Mouse (Mus musculus): ENCODE data around the gene Ptprd. TPM values are rescaled to one million over a fixed set of nuclear protein-coding genes. Genes with fewer than 3 reads are reported as not detected.
"Not testable (repeated sequence)": the region's sequence is repeated elsewhere in the genome, so short reads cannot be mapped to it uniquely, and the experiment has no call there.

Gene Ptprd
- polyA plus RNA-seq, 1 experiment from 2014 or later, result 10.4 TPM

GRCm38 (mm10) chr4:77889489-77889888 lies 322.3 kb downstream of the Ptprd start:
- no peak overlapping the region for H3K9ac ChIP-seq
- H3K27ac ChIP-seq (replicated peaks), result no peak overlapping the region
- WGBS, result 72% methylated on average over 4 of the region's 4 CpGs
- H3K27me3 ChIP-seq (replicated peaks), result no peaks in the 10 kb centered on the region
- no peaks in the 10 kb centered on the region for H3K9me3 ChIP-seq
- no peak overlapping the region for H3K4me3 ChIP-seq
- no peaks in the 10 kb centered on the region for H3K36me3 ChIP-seq
- 0 out of 2 replicates have a peak, but pooled peaks cover 5% of the 10 kb centered on the region for H3K4me1 ChIP-seq
- no peak overlapping the region for H3K4me2 ChIP-seq
- ATAC-seq (ENCODE audit: extremely low read depth, insufficient number of reproducible peaks, low FRiP score, low TSS enrichment), result no peak

- WGBS, result 59% methylated on average over 2 of the region's 2 CpGs
- Histone ChIP-seq H3K4me2 (no peak overlapping the region), H3K4me3 (no peak overlapping the region), H3K27me3 (replicated peaks) (no peaks in the 10 kb centered on the region), H3K4me1 (no peaks in the 10 kb centered on the region), H3K27ac (replicated peaks) (no peak overlapping the region), H3K9me3 (no peaks in the 10 kb centered on the region), H3K9ac (no peak overlapping the region), H3K36me3 (no peaks in the 10 kb centered on the region)
- no peak for ATAC-seq (ENCODE audit: extremely low read depth, insufficient number of reproducible peaks, low FRiP score, low TSS enrichment)
Observed at GRCm38 (mm10) chr4:77880213-77880612, 331.5 kb downstream of the Ptprd start.

GRCm38 (mm10) chr4:77861269-77861668 lies 350.5 kb downstream of the Ptprd start:
- 68% methylated on average over 5 of the region's 5 CpGs for WGBS
- no peak for ATAC-seq (ENCODE audit: extremely low read depth, insufficient number of reproducible peaks, low FRiP score, low TSS enrichment)
- Histone ChIP-seq H3K36me3 (no peaks in the 10 kb centered on the region), H3K9ac (no peak overlapping the region), H3K4me2 (no peak overlapping the region), H3K27ac (replicated peaks) (no peak overlapping the region), H3K4me1 (no peaks in the 10 kb centered on the region), H3K27me3 (replicated peaks) (no peaks in the 10 kb centered on the region), H3K4me3 (no peak overlapping the region), H3K9me3 (no peaks in the 10 kb centered on the region)

- ATAC-seq (ENCODE audit: extremely low read depth, insufficient number of reproducible peaks, low FRiP score, low TSS enrichment); H3K4me2 ChIP-seq; H3K4me3 ChIP-seq; H3K27me3 ChIP-seq (replicated peaks); H3K9ac ChIP-seq; H3K27ac ChIP-seq (replicated peaks); H3K4me1 ChIP-seq; H3K36me3 ChIP-seq; H3K9me3 ChIP-seq: not testable (repeated sequence)
- WGBS, result 19% methylated on average over 1 of the region's 1 CpGs
Observed at GRCm38 (mm10) chr4:77797391-77797790, 414.4 kb downstream of the Ptprd start.

GRCm38 (mm10) chr4:77777237-77777636 lies 434.5 kb downstream of the Ptprd start:
- H3K9ac ChIP-seq, result no peak overlapping the region
- no peaks in the 10 kb centered on the region for H3K27me3 ChIP-seq (replicated peaks)
- WGBS, result 69% methylated on average over 2 of the region's 2 CpGs
- no peaks in the 10 kb centered on the region for H3K9me3 ChIP-seq
- H3K27ac ChIP-seq (replicated peaks), result no peak overlapping the region
- ATAC-seq (ENCODE audit: extremely low read depth, insufficient number of reproducible peaks, low FRiP score, low TSS enrichment), result no peak
- no peak overlapping the region for H3K4me2 ChIP-seq
- no peak overlapping the region for H3K4me3 ChIP-seq
- no peaks in the 10 kb centered on the region for H3K4me1 ChIP-seq
- H3K36me3 ChIP-seq, result no peaks in the 10 kb centered on the region

- Histone ChIP-seq H3K9me3 (no peaks in the 10 kb centered on the region), H3K9ac (no peak overlapping the region), H3K4me3 (no peak overlapping the region), H3K4me1 (peaks cover 5% of the 10 kb centered on the region; the same call in 1 of the 2 replicates), H3K36me3 (no peaks in the 10 kb centered on the region), H3K27ac (replicated peaks) (no peak overlapping the region), H3K4me2 (no peak overlapping the region), H3K27me3 (replicated peaks) (no peaks in the 10 kb centered on the region)
- WGBS, result 19% methylated on average over 1 of the region's 1 CpGs
- no peak for ATAC-seq (ENCODE audit: extremely low read depth, insufficient number of reproducible peaks, low FRiP score, low TSS enrichment)
Observed at GRCm38 (mm10) chr4:77763790-77764189, 448.0 kb downstream of the Ptprd start.

- 39% methylated on average over 2 of the region's 2 CpGs for WGBS
- ATAC-seq (ENCODE audit: extremely low read depth, insufficient number of reproducible peaks, low FRiP score, low TSS enrichment), result peak; percentile 77; the same call in 1 of the 2 replicates
- Histone ChIP-seq H3K9ac (no peak overlapping the region), H3K36me3 (no peaks in the 10 kb centered on the region), H3K4me1 (peaks cover 8% of the 10 kb centered on the region; the same call in 1 of the 2 replicates), H3K4me2 (peak overlapping the region; percentile 39; the same call in 1 of the 2 replicates), H3K27me3 (replicated peaks) (no peaks in the 10 kb centered on the region), H3K4me3 (no peak overlapping the region), H3K9me3 (0 out of 2 replicates have a peak, but pooled peaks cover 3% of the 10 kb centered on the region), H3K27ac (replicated peaks) (peak overlapping the region; percentile 67)
Observed at GRCm38 (mm10) chr4:77743391-77743790, 468.4 kb downstream of the Ptprd start.

GRCm38 (mm10) chr4:77721908-77722307 lies 489.9 kb downstream of the Ptprd start:
- no peak for ATAC-seq (ENCODE audit: extremely low read depth, insufficient number of reproducible peaks, low FRiP score, low TSS enrichment)
- Histone ChIP-seq H3K9me3 (no peaks in the 10 kb centered on the region), H3K27me3 (replicated peaks) (no peaks in the 10 kb centered on the region), H3K4me3 (no peak overlapping the region), H3K9ac (no peak overlapping the region), H3K36me3 (no peaks in the 10 kb centered on the region), H3K27ac (replicated peaks) (no peak overlapping the region), H3K4me2 (no peak overlapping the region), H3K4me1 (no peaks in the 10 kb centered on the region)
- 52% methylated on average over 6 of the region's 6 CpGs for WGBS

- Histone ChIP-seq H3K9me3 (no peaks in the 10 kb centered on the region), H3K36me3 (no peaks in the 10 kb centered on the region), H3K27me3 (replicated peaks) (no peaks in the 10 kb centered on the region), H3K9ac (no peak overlapping the region), H3K4me2 (no peak overlapping the region), H3K4me1 (no peaks in the 10 kb centered on the region), H3K27ac (replicated peaks) (no peak overlapping the region), H3K4me3 (no peak overlapping the region)
- no peak for ATAC-seq (ENCODE audit: extremely low read depth, insufficient number of reproducible peaks, low FRiP score, low TSS enrichment)
- WGBS, result 51% methylated on average over 2 of the region's 2 CpGs
Observed at GRCm38 (mm10) chr4:77717792-77718191, 494.0 kb downstream of the Ptprd start.

GRCm38 (mm10) chr4:77710231-77710630 lies 501.5 kb downstream of the Ptprd start:
- H3K27ac ChIP-seq (replicated peaks), result no peak overlapping the region
- no peaks in the 10 kb centered on the region for H3K36me3 ChIP-seq
- WGBS, result 77% methylated on average over 2 of the region's 2 CpGs
- no peaks in the 10 kb centered on the region for H3K4me1 ChIP-seq
- H3K4me3 ChIP-seq, result no peak overlapping the region
- no peak overlapping the region for H3K4me2 ChIP-seq
- no peaks in the 10 kb centered on the region for H3K27me3 ChIP-seq (replicated peaks)
- H3K9ac ChIP-seq, result no peak overlapping the region
- no peaks in the 10 kb centered on the region for H3K9me3 ChIP-seq
- no peak for ATAC-seq (ENCODE audit: extremely low read depth, insufficient number of reproducible peaks, low FRiP score, low TSS enrichment)

GRCm38 (mm10) chr4:77698294-77698693 lies 513.5 kb downstream of the Ptprd start:
- Histone ChIP-seq H3K4me1 (no peaks in the 10 kb centered on the region), H3K9me3 (no peaks in the 10 kb centered on the region), H3K4me3 (no peak overlapping the region), H3K36me3 (no peaks in the 10 kb centered on the region), H3K27ac (replicated peaks) (no peak overlapping the region), H3K4me2 (no peak overlapping the region), H3K9ac (no peak overlapping the region), H3K27me3 (replicated peaks) (no peaks in the 10 kb centered on the region)
- no peak for ATAC-seq (ENCODE audit: extremely low read depth, insufficient number of reproducible peaks, low FRiP score, low TSS enrichment)
- WGBS, result 55% methylated on average over 2 of the region's 2 CpGs

GRCm38 (mm10) chr4:77675798-77676197 lies 536.0 kb downstream of the Ptprd start:
- Histone ChIP-seq H3K4me3 (no peak overlapping the region), H3K4me1 (no peaks in the 10 kb centered on the region), H3K27ac (replicated peaks) (no peak overlapping the region), H3K27me3 (replicated peaks) (no peaks in the 10 kb centered on the region), H3K36me3 (no peaks in the 10 kb centered on the region), H3K9me3 (no peaks in the 10 kb centered on the region), H3K9ac (no peak overlapping the region), H3K4me2 (no peak overlapping the region)
- 65% methylated on average over 1 of the region's 1 CpGs for WGBS
- ATAC-seq (ENCODE audit: extremely low read depth, insufficient number of reproducible peaks, low FRiP score, low TSS enrichment), result no peak
